Mouse (Mus musculus) liver, embryonic 14.5 days (tissue): ENCODE data around the gene Rab3c.

Source experiments
- CTCF ChIP-seq: IDR thresholded peaks from 2 replicates; pipeline ENCODE4 v1.5.1; 2016; ENCODE audit warnings: antibody characterized with exemption, low read depth, control low read depth
- EP300 ChIP-seq: IDR thresholded peaks from 2 replicates; pipeline ENCODE4 v1.6.1; 2016; ENCODE audit warnings: antibody characterized with exemption, low read depth

DNA sequence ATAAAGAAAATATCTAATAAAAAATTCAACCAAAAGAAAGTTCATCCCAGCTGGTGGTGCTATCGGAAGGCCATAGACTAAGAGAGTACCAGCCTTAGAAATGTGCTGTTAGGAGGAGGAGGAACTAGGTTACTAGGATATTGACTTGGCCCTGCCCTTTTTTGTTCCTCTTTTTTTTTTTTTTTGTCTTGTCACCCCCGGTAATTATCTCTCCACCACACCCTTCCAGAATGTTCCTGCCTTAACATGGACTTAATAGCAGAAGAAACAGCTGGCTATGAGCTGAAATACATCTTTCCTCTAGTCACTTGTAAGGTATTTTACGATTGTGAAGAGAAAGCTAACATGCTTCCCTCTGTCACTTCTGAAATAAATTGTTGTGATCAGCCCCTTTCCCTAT lies 7.7 kb upstream of the Rab3c start:
- TF ChIP-seq CTCF (no peak), EP300 (no peak)
